Mouse (Mus musculus) heart, adult 18-20 months (tissue): ENCODE results near the gene Bdp1. TPM values are rescaled to one million over a fixed set of nuclear protein-coding genes. Genes with fewer than 3 reads are reported as not detected.

Experiments used
- DNase-seq, 2 experiments: peaks; one replicate each; pipeline ENCODE4 v3.0.0; 2021 to 2022; ENCODE audit warnings: mixed read lengths in 1 of 2
- total RNA-seq, 2 experiments: library from RNA; stranded (reverse); gene quantifications; 2 replicates each; pipeline ENCODE4 v1.2.3; 2021

Bdp1 gene
- total RNA-seq, 2 experiments from 2014 or later, result 23.9 to 28.7 TPM

GRCm38 (mm10) chr13:100001790-100002196, 102.1 kb downstream of the Bdp1 start:
- DNase-seq, result peak; percentile 93 to 95

GRCm38 (mm10) chr13:99999078-99999477, 104.8 kb downstream of the Bdp1 start:
- no peak for DNase-seq

DNA sequence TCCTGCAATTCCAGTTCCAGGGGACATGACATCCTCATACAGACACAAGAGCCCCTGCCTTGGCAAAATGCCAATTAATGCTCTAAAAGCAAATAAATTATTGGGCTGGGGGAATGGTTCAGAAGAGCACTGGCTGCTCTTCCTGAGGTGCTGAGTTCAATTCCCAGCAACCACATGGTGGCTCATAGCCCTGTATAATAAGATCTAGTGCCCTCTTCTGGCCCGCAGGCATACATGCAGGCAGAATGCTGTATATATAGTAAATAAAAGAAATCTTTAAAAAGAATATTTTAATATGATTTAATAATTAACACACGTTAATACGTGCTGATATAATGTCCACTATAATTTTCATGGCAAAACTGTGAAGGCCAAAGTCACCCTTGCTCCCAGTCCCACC, 105.8 kb downstream of the Bdp1 start:
- DNase-seq, result no peak

- no peak for DNase-seq
Observed at GRCm38 (mm10) chr13:99989592-99989991, 114.3 kb downstream of the Bdp1 start.

GRCm38 (mm10) chr13:99983320-99983719, 120.5 kb downstream of the Bdp1 start:
- no peak for DNase-seq

DNA sequence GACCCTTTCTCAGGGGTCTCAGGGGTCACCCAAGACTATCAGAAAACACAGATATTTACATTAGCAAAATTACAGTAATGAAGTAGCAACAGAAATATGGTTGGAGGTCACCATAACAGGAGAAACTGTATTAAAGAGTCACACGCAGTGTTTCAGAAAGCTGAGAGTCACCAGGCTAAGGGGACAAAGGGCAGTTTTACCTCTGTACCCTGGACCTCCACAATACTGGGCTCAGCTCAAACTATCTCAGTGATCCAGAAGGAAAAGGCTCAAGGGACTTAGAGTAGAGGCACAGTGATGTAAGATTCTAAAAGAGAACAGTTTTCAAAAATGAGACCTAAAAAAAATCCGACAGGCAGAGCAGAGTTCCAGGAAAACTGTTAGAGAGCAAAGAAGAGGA, 124.5 kb downstream of the Bdp1 start:
- no peak for DNase-seq

GRCm38 (mm10) chr13:99970089-99970488, 133.8 kb downstream of the Bdp1 start:
- DNase-seq, result no peak

Other genes with a start within 250 kb of the Bdp1 start
- gene Cartpt, start 203.0 kb downstream of the Bdp1 start, total RNA-seq, result not detected
- 10 to 100 TPM; 92.1 to 92.4 TPM for gene Mccc2, start 88.4 kb downstream of the Bdp1 start, total RNA-seq
- gene Serf1, start 3.9 kb upstream of the Bdp1 start, total RNA-seq, result 1 to 10 TPM; 4.5 to 6.0 TPM
- gene Smn1, start 20.8 kb upstream of the Bdp1 start, total RNA-seq, result 10 to 100 TPM; 14.1 to 15.9 TPM
- gene Naip2, start 98.0 kb upstream of the Bdp1 start, total RNA-seq, result under 1 TPM; 0.74 to 0.90 TPM
- under 1 TPM; 0.30 to 0.46 TPM for gene Naip5, start 142.3 kb upstream of the Bdp1 start, total RNA-seq
- gene Naip6, start 213.6 kb upstream of the Bdp1 start, total RNA-seq, result under 1 TPM; 0.22 to 0.23 TPM